Mouse (Mus musculus) midbrain, embryonic 11.5 days (tissue): ENCODE data around the gene Tmem210. TPM values are rescaled to one million over a fixed set of nuclear protein-coding genes. Genes with fewer than 3 reads are reported as not detected.

Experiments
- ATAC-seq: fragments of 200-750 bp; cut with Nextera tagmentation; 2 replicates; pipeline ENCODE4 v1.8.0; 2017; ENCODE audit warnings: moderate TSS enrichment, moderate library complexity; ENCODE audit not compliant: low FRiP score
- DNase-seq: peaks from one replicate; pipeline ENCODE4 v3.0.0; 2015; ENCODE audit warnings: low spot score; ENCODE audit errors: missing footprints
- H3K27ac ChIP-seq: fragments of 300-500 bp; sonication (generic); 2 replicates; pipeline ENCODE4 v1.5.1; 2014; ENCODE audit warnings: low read depth, low read length
- H3K27me3 ChIP-seq: fragments of 300-500 bp; sonication (generic); 2 replicates; pipeline ENCODE4 v1.6.1; 2014; ENCODE audit warnings: mild to moderate bottlenecking, low read length, moderate library complexity, mixed read lengths; ENCODE audit not compliant: control insufficient read depth, insufficient read depth
- H3K36me3 ChIP-seq: fragments of 300-500 bp; sonication (generic); 2 replicates; pipeline ENCODE4 v1.6.1; 2014; ENCODE audit warnings: mild to moderate bottlenecking, low read length, moderate library complexity, mixed read lengths; ENCODE audit not compliant: control insufficient read depth, insufficient read depth
- H3K4me1 ChIP-seq: fragments of 300-500 bp; sonication (generic); 2 replicates; pipeline ENCODE4 v1.6.1; 2014; ENCODE audit warnings: low read length; ENCODE audit not compliant: control insufficient read depth, insufficient read depth
- H3K4me2 ChIP-seq: fragments of 300-500 bp; sonication (generic); 2 replicates; pipeline ENCODE4 v1.6.1; 2014; ENCODE audit warnings: mild to moderate bottlenecking, moderate library complexity
- H3K4me3 ChIP-seq: fragments of 300-500 bp; sonication (generic); 2 replicates; pipeline ENCODE4 v1.5.1; 2014; ENCODE audit warnings: low read depth, low read length
- H3K9ac ChIP-seq: fragments of 300-500 bp; sonication (generic); 2 replicates; pipeline ENCODE4 v1.6.1; 2014; ENCODE audit warnings: low read length
- H3K9me3 ChIP-seq: fragments of 300-500 bp; sonication (generic); 2 replicates; pipeline ENCODE4 v1.6.1; 2016; ENCODE audit warnings: low read length; ENCODE audit not compliant: control insufficient read depth
- WGBS: fragments of 180-500 bp; shearing (Covaris S2); extraction: QIAGEN DNeasy Blood & Tissue Kit; methylation state at CpG from one replicate; pipeline ENCODE4 v1.1.7; 2014; 5-methylcytosine and 5-hydroxymethylcytosine counted together
- polyA plus RNA-seq: library from polyadenylated mRNA; unstranded; fragments of >200 nt; fragmentation: Nextera tagmentation; extraction: Ambion mirVana; gene quantifications from 2 replicates; pipeline ENCODE4 v1.2.1, GENCODE M21; 2014

Gene Tmem210
- polyA plus RNA-seq, 1 experiment from 2014 or later = not detected

GRCm38 (mm10) chr2:25262795-25263622, 24.9 kb upstream of the Tmem210 start:
- H3K4me1 ChIP-seq = peaks cover 12% of the 10 kb centered on the region
- WGBS = under 1% methylated on average over 82 of the region's 82 CpGs
- H3K27ac ChIP-seq = no peak overlapping the region
- H3K27me3 ChIP-seq = peaks cover 19% of the 10 kb centered on the region
- ATAC-seq (no peak; the same call in none of the 2 replicates), DNase-seq (no peak)
- H3K4me3 ChIP-seq = peak overlapping the region; percentile 65
- H3K4me2 ChIP-seq = peak overlapping the region; percentile 100
- H3K36me3 ChIP-seq = no peaks in the 10 kb centered on the region
- no peaks in the 10 kb centered on the region for H3K9me3 ChIP-seq
- peak overlapping the region; percentile 50 for H3K9ac ChIP-seq

GRCm38 (mm10) chr2:25263623-25264285, 24.2 kb upstream of the Tmem210 start:
- H3K4me1 ChIP-seq = peaks cover 12% of the 10 kb centered on the region
- H3K27ac ChIP-seq = no peak overlapping the region
- ATAC-seq (no peak), DNase-seq (peak; percentile 79)
- H3K4me2 ChIP-seq = peak overlapping the region; percentile 100
- 21% methylated on average over 12 of the region's 12 CpGs for WGBS
- peak overlapping the region; percentile 65 for H3K4me3 ChIP-seq
- peak overlapping the region; percentile 50 for H3K9ac ChIP-seq
- no peaks in the 10 kb centered on the region for H3K36me3 ChIP-seq
- H3K9me3 ChIP-seq = no peaks in the 10 kb centered on the region
- H3K27me3 ChIP-seq = peaks cover 19% of the 10 kb centered on the region

DNA sequence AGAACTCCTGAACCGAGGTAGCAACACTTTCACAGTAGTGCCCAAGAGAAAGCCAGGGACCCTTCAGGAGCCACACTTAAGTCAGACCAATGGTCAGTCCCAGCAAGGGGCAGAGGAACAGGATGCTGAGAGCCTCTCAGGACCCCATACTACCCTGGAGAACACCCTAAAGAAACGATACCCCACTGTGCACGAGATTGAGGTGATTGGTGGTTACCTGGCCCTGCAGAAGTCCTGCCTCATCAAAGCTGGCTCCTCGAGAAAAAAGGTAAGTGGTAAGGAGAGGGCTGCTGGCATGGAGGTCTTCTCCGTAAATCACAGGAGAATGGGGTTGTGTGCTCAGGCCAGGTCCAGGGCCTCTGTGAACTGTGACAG, 23.7 kb upstream of the Tmem210 start:
- no peak overlapping the region for H3K4me3 ChIP-seq
- no peak overlapping the region for H3K4me2 ChIP-seq
- ATAC-seq (no peak), DNase-seq (peak; percentile 53)
- no peaks in the 10 kb centered on the region for H3K9me3 ChIP-seq
- peaks cover 12% of the 10 kb centered on the region for H3K4me1 ChIP-seq
- H3K27me3 ChIP-seq = peaks cover 19% of the 10 kb centered on the region
- 77% methylated on average over 5 of the region's 5 CpGs for WGBS
- H3K36me3 ChIP-seq = peaks cover under 1% of the 10 kb centered on the region; the same call in 1 of the 2 replicates
- no peak overlapping the region for H3K27ac ChIP-seq
- H3K9ac ChIP-seq = no peak overlapping the region

GRCm38 (mm10) chr2:25264851-25265250, 23.1 kb upstream of the Tmem210 start:
- 78% methylated on average over 3 of the region's 3 CpGs for WGBS
- no peak overlapping the region for H3K9ac ChIP-seq
- H3K4me2 ChIP-seq = no peak overlapping the region
- peaks cover 19% of the 10 kb centered on the region for H3K27me3 ChIP-seq
- DNase-seq (peak; percentile 54), ATAC-seq (no peak)
- peaks cover 12% of the 10 kb centered on the region for H3K4me1 ChIP-seq
- H3K4me3 ChIP-seq = no peak overlapping the region
- H3K27ac ChIP-seq = no peak overlapping the region
- H3K9me3 ChIP-seq = no peaks in the 10 kb centered on the region
- peaks cover 2% of the 10 kb centered on the region; the same call in 1 of the 2 replicates for H3K36me3 ChIP-seq

DNA sequence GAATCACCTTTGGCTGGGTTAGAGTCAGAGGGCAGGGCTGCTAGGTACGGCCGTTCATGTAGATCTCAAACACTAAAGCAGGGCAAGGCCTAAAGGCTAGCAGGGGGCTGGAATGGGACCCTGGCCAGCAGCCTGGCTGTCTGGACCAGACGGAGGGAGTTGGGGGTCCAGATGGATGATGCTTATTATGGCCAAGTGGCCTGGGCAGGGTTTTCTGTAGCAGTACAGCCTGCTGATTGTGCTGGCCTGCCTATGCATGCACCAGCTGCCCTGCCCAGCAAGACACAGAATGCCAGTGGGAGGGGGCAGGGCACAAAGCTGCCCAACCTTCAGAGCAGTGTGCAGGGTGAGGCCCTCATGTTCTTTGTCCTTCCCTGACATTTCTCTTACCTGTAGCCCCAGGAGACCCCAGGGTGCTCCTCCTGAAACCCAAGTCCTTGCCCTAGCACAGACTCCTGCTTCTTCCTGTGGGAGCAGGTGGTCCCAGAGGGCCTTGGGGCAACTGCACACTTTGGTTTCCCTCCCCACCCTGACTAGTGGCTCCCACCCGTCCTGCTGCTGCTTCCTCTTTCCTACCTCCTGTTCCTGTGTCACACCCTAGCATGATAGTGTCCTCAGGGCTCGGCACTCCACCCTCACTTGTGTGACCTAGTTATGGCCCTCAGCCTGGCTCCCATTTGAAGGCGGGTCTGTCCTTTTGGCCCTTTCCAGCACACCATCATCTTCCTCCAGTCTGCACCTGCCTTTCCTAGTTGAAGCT, 21.9 kb upstream of the Tmem210 start:
- 76% methylated on average over 6 of the region's 6 CpGs for WGBS
- Histone ChIP-seq H3K4me3 (no peak overlapping the region), H3K4me2 (no peak overlapping the region), H3K9ac (0 out of 2 replicates have a peak overlapping the region, but pooled peaks have one; percentile 13), H3K27me3 (peaks cover 19% of the 10 kb centered on the region), H3K27ac (no peak overlapping the region), H3K36me3 (peaks cover 2% of the 10 kb centered on the region; the same call in 1 of the 2 replicates), H3K9me3 (no peaks in the 10 kb centered on the region), H3K4me1 (peaks cover 16% of the 10 kb centered on the region)
- DNase-seq (peak; percentile 56), ATAC-seq (no peak)

- ATAC-seq (no peak), DNase-seq (peak; percentile 60)
- WGBS = 61% methylated on average over 2 of the region's 2 CpGs
- H3K4me1 ChIP-seq = peaks cover 23% of the 10 kb centered on the region
- no peaks in the 10 kb centered on the region for H3K9me3 ChIP-seq
- no peak overlapping the region for H3K4me3 ChIP-seq
- peaks cover 2% of the 10 kb centered on the region; the same call in 1 of the 2 replicates for H3K36me3 ChIP-seq
- H3K27me3 ChIP-seq = peaks cover 19% of the 10 kb centered on the region
- H3K27ac ChIP-seq = no peak overlapping the region
- H3K9ac ChIP-seq = 0 out of 2 replicates have a peak overlapping the region, but pooled peaks have one; percentile 13
- no peak overlapping the region for H3K4me2 ChIP-seq
These were observed 21.2 kb upstream of the Tmem210 start for GRCm38 (mm10) chr2:25266720-25267119.

GRCm38 (mm10) chr2:25267241-25267640, 20.7 kb upstream of the Tmem210 start:
- Histone ChIP-seq H3K36me3 (peaks cover 2% of the 10 kb centered on the region; the same call in 1 of the 2 replicates), H3K9ac (no peak overlapping the region), H3K4me1 (peaks cover 23% of the 10 kb centered on the region), H3K27me3 (peaks cover 19% of the 10 kb centered on the region), H3K27ac (no peak overlapping the region), H3K9me3 (no peaks in the 10 kb centered on the region), H3K4me2 (no peak overlapping the region), H3K4me3 (no peak overlapping the region)
- ATAC-seq (no peak), DNase-seq (no peak)

GRCm38 (mm10) chr2:25267746-25268309, 20.1 kb upstream of the Tmem210 start:
- peaks cover 19% of the 10 kb centered on the region for H3K27me3 ChIP-seq
- H3K4me1 ChIP-seq = peaks cover 24% of the 10 kb centered on the region
- no peaks in the 10 kb centered on the region for H3K9me3 ChIP-seq
- no peak overlapping the region for H3K4me2 ChIP-seq
- H3K9ac ChIP-seq = no peak overlapping the region
- no peak overlapping the region for H3K27ac ChIP-seq
- H3K36me3 ChIP-seq = peaks cover 2% of the 10 kb centered on the region; the same call in 1 of the 2 replicates
- ATAC-seq = no peak
- peak; percentile 17 for DNase-seq
- no peak overlapping the region for H3K4me3 ChIP-seq
- WGBS = 75% methylated on average over 4 of the region's 4 CpGs
